Mouse (Mus musculus) olfactory bulb, adult 2 months (tissue): ENCODE measurements around the gene Scn4b. TPM values are rescaled to one million over a fixed set of nuclear protein-coding genes. Genes with fewer than 3 reads are reported as not detected.

ENCODE experiments used
- H3K27ac ChIP-seq: fragments of 200-500 bp; 2 replicates; pipeline ENCODE4 v1.5.1; 2012; ENCODE audit warnings: low read depth, low read length; ENCODE audit not compliant: insufficient read depth
- H3K4me1 ChIP-seq: fragments of 200-500 bp; 2 replicates; pipeline ENCODE4 v1.6.1; 2012; ENCODE audit warnings: low read length; ENCODE audit not compliant: control insufficient read depth, insufficient read depth
- H3K4me3 ChIP-seq: fragments of 200-500 bp; 2 replicates; pipeline ENCODE4 v1.5.1; 2012; ENCODE audit warnings: mild to moderate bottlenecking, low read depth, low read length, moderate library complexity; ENCODE audit not compliant: insufficient read depth
- CTCF ChIP-seq: fragments of 200-500 bp; IDR thresholded peaks from 2 replicates; pipeline ENCODE4 v1.5.1; 2012; ENCODE audit warnings: low read depth, mild to moderate bottlenecking, low read length, moderate library complexity; ENCODE audit not compliant: insufficient read depth
- POLR2A ChIP-seq: fragments of 200-500 bp; IDR thresholded peaks from 2 replicates; pipeline ENCODE4 v1.6.1; 2012; ENCODE audit warnings: mild to moderate bottlenecking, low read depth, low read length, moderate library complexity; ENCODE audit not compliant: insufficient read depth
- WGBS: fragments of 180-500 bp; shearing (Covaris S2); methylation state at CpG from one replicate; pipeline ENCODE4 v1.1.7; 2018; 5-methylcytosine and 5-hydroxymethylcytosine counted together
- polyA plus RNA-seq: library from polyadenylated mRNA; stranded (reverse); fragments of >200 nt; gene quantifications from 2 replicates; pipeline ENCODE4 v1.2.4, GENCODE M21; 2012; ENCODE audit warnings: low replicate concordance; ENCODE audit not compliant: missing spikeins, insufficient read depth, insufficient read length

The Scn4b gene
- polyA plus RNA-seq, 1 experiment = not detected

- no peak overlapping the region for H3K27ac ChIP-seq
- no peak overlapping the region for H3K4me3 ChIP-seq
- TF ChIP-seq CTCF (peak; percentile 86), POLR2A (no peak)
- 3% methylated on average over 10 of the region's 10 CpGs for WGBS
- peaks cover 13% of the 10 kb centered on the region; the same call in 1 of the 2 replicates for H3K4me1 ChIP-seq
These were observed 16.4 kb upstream of the Scn4b start for GRCm38 (mm10) chr9:45121769-45122168.

GRCm38 (mm10) chr9:45122209-45122761 lies 15.9 kb upstream of the Scn4b start:
- H3K4me3 ChIP-seq = no peak overlapping the region
- H3K4me1 ChIP-seq = peaks cover 13% of the 10 kb centered on the region; the same call in 1 of the 2 replicates
- WGBS = 23% methylated on average over 9 of the region's 9 CpGs
- no peak overlapping the region for H3K27ac ChIP-seq
- no peak for TF ChIP-seq POLR2A

- TF ChIP-seq CTCF (no peak), POLR2A (no peak)
- Histone ChIP-seq H3K4me3 (no peak overlapping the region), H3K27ac (no peak overlapping the region), H3K4me1 (peaks cover 5% of the 10 kb centered on the region; the same call in 1 of the 2 replicates)
- WGBS = 93% methylated on average over 14 of the region's 14 CpGs
These were observed 13.0 kb upstream of the Scn4b start for GRCm38 (mm10) chr9:45125211-45125610.

- 80% methylated on average over 7 of the region's 7 CpGs for WGBS
- H3K4me3 ChIP-seq = no peak overlapping the region
- H3K27ac ChIP-seq = no peak overlapping the region
- TF ChIP-seq POLR2A = no peak
- TF ChIP-seq CTCF = no peak
- 0 out of 2 replicates have a peak, but pooled peaks cover 2% of the 10 kb centered on the region for H3K4me1 ChIP-seq
These were observed 11.3 kb upstream of the Scn4b start for GRCm38 (mm10) chr9:45126941-45127340.

GRCm38 (mm10) chr9:45130119-45130518 lies 8.1 kb upstream of the Scn4b start:
- no peak overlapping the region for H3K27ac ChIP-seq
- no peaks in the 10 kb centered on the region for H3K4me1 ChIP-seq
- 88% methylated on average over 3 of the region's 3 CpGs for WGBS
- no peak for TF ChIP-seq CTCF
- no peak for TF ChIP-seq POLR2A
- no peak overlapping the region for H3K4me3 ChIP-seq

GRCm38 (mm10) chr9:45133484-45134310 lies 4.5 kb upstream of the Scn4b start:
- TF ChIP-seq POLR2A (no peak), CTCF (no peak)
- no peak overlapping the region for H3K27ac ChIP-seq
- H3K4me1 ChIP-seq = peaks cover 9% of the 10 kb centered on the region
- H3K4me3 ChIP-seq = no peak overlapping the region
- WGBS = 31% methylated on average over 5 of the region's 5 CpGs

- no peak overlapping the region for H3K4me3 ChIP-seq
- no peak for TF ChIP-seq CTCF
- no peak for TF ChIP-seq POLR2A
- 40% methylated on average over 7 of the region's 7 CpGs for WGBS
- H3K4me1 ChIP-seq = peaks cover 27% of the 10 kb centered on the region
- H3K27ac ChIP-seq = no peak overlapping the region
These were observed 1.6 kb upstream of the Scn4b start for GRCm38 (mm10) chr9:45136442-45137169.

- Histone ChIP-seq H3K27ac (no peak overlapping the region), H3K4me3 (peak overlapping the region; percentile 35), H3K4me1 (peaks cover 28% of the 10 kb centered on the region)
- WGBS = 11% methylated on average over 7 of the region's 7 CpGs
- TF ChIP-seq CTCF (no peak), POLR2A (no peak)
These were observed 887 bp downstream of the Scn4b start for GRCm38 (mm10) chr9:45139082-45139481.

GRCm38 (mm10) chr9:45140945-45141344 lies 2.8 kb downstream of the Scn4b start:
- 19% methylated on average over 7 of the region's 7 CpGs for WGBS
- no peak overlapping the region for H3K4me3 ChIP-seq
- TF ChIP-seq POLR2A = no peak
- no peak for TF ChIP-seq CTCF
- H3K4me1 ChIP-seq = peaks cover 28% of the 10 kb centered on the region
- H3K27ac ChIP-seq = no peak overlapping the region
